Mouse (Mus musculus) hindbrain, embryonic 13.5 days (tissue): ENCODE data around the gene Grik1. TPM values are rescaled to one million over a fixed set of nuclear protein-coding genes. Genes with fewer than 3 reads are reported as not detected.
A peak's percentile ranks its signal among the peaks of the same experiment; 100 is the strongest.

Experiments
- ATAC-seq: fragments of 200-750 bp; cut with Nextera tagmentation; 2 replicates; pipeline ENCODE4 v1.8.0; 2017; ENCODE audit warnings: moderate TSS enrichment; ENCODE audit not compliant: low FRiP score
- H3K27ac ChIP-seq: fragments of 300-500 bp; sonication (generic); 2 replicates; pipeline ENCODE4 v1.5.1; 2015; ENCODE audit warnings: inconsistent platforms, mild to moderate bottlenecking, moderate library complexity
- H3K27me3 ChIP-seq: fragments of 300-500 bp; sonication (generic); 2 replicates; pipeline ENCODE4 v1.6.1; 2015; ENCODE audit warnings: mild to moderate bottlenecking, inconsistent platforms
- H3K36me3 ChIP-seq: fragments of 300-500 bp; sonication (generic); 2 replicates; pipeline ENCODE4 v1.6.1; 2015; ENCODE audit warnings: mild to moderate bottlenecking, inconsistent platforms
- H3K4me1 ChIP-seq: fragments of 300-500 bp; sonication (generic); replicated peaks from 2 replicates; pipeline ENCODE4 v1.6.1; 2015; ENCODE audit warnings: inconsistent platforms
- H3K4me2 ChIP-seq: fragments of 300-500 bp; sonication (generic); 2 replicates; pipeline ENCODE4 v1.6.1; 2015; ENCODE audit warnings: inconsistent platforms, mild to moderate bottlenecking, moderate library complexity
- H3K4me3 ChIP-seq: fragments of 300-500 bp; sonication (generic); 2 replicates; pipeline ENCODE4 v1.5.1; 2015; ENCODE audit warnings: mild to moderate bottlenecking, inconsistent platforms
- H3K9ac ChIP-seq: fragments of 300-500 bp; sonication (generic); 2 replicates; pipeline ENCODE4 v1.6.1; 2015; ENCODE audit warnings: mild to moderate bottlenecking, inconsistent platforms
- H3K9me3 ChIP-seq: fragments of 300-500 bp; sonication (generic); 2 replicates; pipeline ENCODE4 v1.6.1; 2016; ENCODE audit warnings: inconsistent platforms
- WGBS: fragments of 180-500 bp; shearing (Covaris S2); methylation state at CpG from one replicate; pipeline ENCODE4 v1.1.7; 2015; 5-methylcytosine and 5-hydroxymethylcytosine counted together
- polyA plus RNA-seq: library from polyadenylated mRNA; unstranded; fragments of >200 nt; fragmentation: Nextera tagmentation; extraction: Ambion mirVana; gene quantifications from 2 replicates; pipeline ENCODE4 v1.2.1, GENCODE M21; 2015

Gene Grik1
- polyA plus RNA-seq, 1 experiment from 2014 or later, result 18.3 TPM

GRCm38 (mm10) chr16:88212531-88212930 is 77.5 kb downstream of the Grik1 start:
- no peak for ATAC-seq
- Histone ChIP-seq H3K27me3 (no peaks in the 10 kb centered on the region), H3K4me1 (no peaks in the 10 kb centered on the region), H3K27ac (no peak overlapping the region), H3K36me3 (no peaks in the 10 kb centered on the region), H3K4me3 (no peak overlapping the region), H3K9ac (no peak overlapping the region), H3K9me3 (no peaks in the 10 kb centered on the region), H3K4me2 (no peak overlapping the region)
- WGBS, result 72% methylated on average over 5 of the region's 5 CpGs

GRCm38 (mm10) chr16:88211852-88212251 is 78.2 kb downstream of the Grik1 start:
- 67% methylated on average over 8 of the region's 8 CpGs for WGBS
- H3K4me1 ChIP-seq, result no peaks in the 10 kb centered on the region
- no peaks in the 10 kb centered on the region for H3K9me3 ChIP-seq
- no peak for ATAC-seq
- H3K27ac ChIP-seq, result no peak overlapping the region
- no peak overlapping the region for H3K4me2 ChIP-seq
- H3K27me3 ChIP-seq, result no peaks in the 10 kb centered on the region
- H3K36me3 ChIP-seq, result no peaks in the 10 kb centered on the region
- no peak overlapping the region for H3K9ac ChIP-seq
- H3K4me3 ChIP-seq, result no peak overlapping the region

- no peak overlapping the region for H3K4me3 ChIP-seq
- 6% methylated on average over 5 of the region's 5 CpGs for WGBS
- no peak overlapping the region for H3K4me2 ChIP-seq
- H3K4me1 ChIP-seq, result no peaks in the 10 kb centered on the region
- no peak overlapping the region for H3K9ac ChIP-seq
- H3K36me3 ChIP-seq, result no peaks in the 10 kb centered on the region
- ATAC-seq, result peak; percentile 63; the same call in 1 of the 2 replicates
- H3K27me3 ChIP-seq, result no peaks in the 10 kb centered on the region
- H3K9me3 ChIP-seq, result no peaks in the 10 kb centered on the region
- no peak overlapping the region for H3K27ac ChIP-seq
Observed at GRCm38 (mm10) chr16:88204400-88204799, 85.7 kb downstream of the Grik1 start.

- Histone ChIP-seq H3K36me3 (no peaks in the 10 kb centered on the region), H3K4me2 (no peak overlapping the region), H3K9ac (no peak overlapping the region), H3K4me3 (no peak overlapping the region), H3K4me1 (no peaks in the 10 kb centered on the region), H3K9me3 (no peaks in the 10 kb centered on the region), H3K27ac (no peak overlapping the region), H3K27me3 (no peaks in the 10 kb centered on the region)
- WGBS, result 82% methylated on average over 6 of the region's 6 CpGs
- ATAC-seq, result peak; percentile 32; the same call in 1 of the 2 replicates
Observed at GRCm38 (mm10) chr16:88203985-88204384, 86.1 kb downstream of the Grik1 start.

DNA sequence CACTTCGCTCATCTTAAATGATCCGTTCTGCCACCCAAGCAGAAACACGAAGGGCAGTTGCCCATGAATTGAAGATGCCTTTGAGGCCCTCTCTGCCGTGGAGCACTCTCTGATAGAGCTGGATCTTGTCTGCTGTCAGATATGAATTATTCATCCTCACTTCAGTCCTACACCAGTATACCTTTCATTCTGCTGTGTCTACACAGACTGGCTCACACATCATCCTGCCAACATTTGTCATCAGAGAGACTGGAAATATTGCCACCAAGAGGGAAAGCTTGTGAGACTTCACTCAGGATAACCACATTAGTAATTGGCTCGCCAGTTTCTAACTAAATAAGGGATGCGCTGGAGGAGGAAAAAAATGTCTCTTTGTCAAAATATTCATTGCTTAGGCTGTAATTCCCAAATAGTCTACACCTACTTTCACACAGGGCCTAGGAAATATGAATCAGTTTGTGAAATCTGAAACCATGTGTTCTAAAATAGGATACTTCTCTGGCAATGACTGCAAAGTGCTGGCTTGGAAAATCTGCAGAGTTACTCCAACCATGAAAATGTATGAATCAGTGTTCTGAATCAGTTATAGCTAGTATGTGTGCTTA is 102.5 kb downstream of the Grik1 start:
- Histone ChIP-seq H3K36me3 (no peaks in the 10 kb centered on the region), H3K4me3 (no peak overlapping the region), H3K4me1 (no peaks in the 10 kb centered on the region; the same call in 1 of the 2 replicates), H3K4me2 (no peak overlapping the region), H3K27ac (no peak overlapping the region), H3K9me3 (no peaks in the 10 kb centered on the region), H3K27me3 (no peaks in the 10 kb centered on the region), H3K9ac (no peak overlapping the region)
- WGBS, result 63% methylated on average over 6 of the region's 6 CpGs
- no peak for ATAC-seq

DNA sequence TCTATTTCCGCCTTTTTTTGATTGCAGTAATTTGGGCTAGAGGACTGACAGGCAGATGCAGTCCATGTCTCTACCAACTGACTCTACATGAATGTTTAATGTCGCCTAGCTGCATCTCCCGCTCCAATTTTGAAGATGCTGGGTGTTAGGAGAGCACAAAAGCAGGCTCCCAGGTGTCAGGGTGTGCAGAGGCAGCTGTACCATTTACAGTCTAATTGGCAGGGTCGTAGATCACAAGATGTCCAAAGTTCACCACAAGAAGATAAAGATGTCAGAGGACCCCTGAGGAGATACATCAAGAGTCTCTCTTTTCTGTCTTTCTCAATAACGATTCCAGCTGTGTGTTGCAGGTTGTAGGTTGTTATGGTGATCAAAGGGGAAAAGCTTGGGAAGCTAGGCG is 111.3 kb downstream of the Grik1 start:
- no peak for ATAC-seq

DNA sequence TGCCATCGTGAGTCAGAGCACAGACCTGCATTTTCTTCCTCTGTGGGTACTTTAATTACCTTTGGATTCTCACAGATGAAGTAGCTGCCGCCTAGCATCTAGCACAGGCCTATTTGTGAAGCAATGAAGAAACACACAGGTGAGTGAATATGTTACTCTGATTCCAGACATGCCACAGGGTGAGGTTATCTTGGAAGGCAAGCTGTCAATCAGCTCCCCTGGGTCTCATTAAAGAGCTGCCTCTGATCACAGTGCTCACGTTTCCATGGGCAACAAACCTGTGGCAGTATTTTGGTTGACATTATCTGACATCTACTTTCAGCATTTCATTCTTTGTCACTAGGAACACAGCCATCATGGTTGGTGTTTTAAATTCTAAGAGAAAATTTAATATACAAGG is 112.7 kb downstream of the Grik1 start:
- Histone ChIP-seq H3K4me3 (no peak overlapping the region), H3K27ac (no peak overlapping the region), H3K4me1 (no peaks in the 10 kb centered on the region; the same call in 1 of the 2 replicates), H3K27me3 (no peaks in the 10 kb centered on the region), H3K36me3 (no peaks in the 10 kb centered on the region), H3K4me2 (no peak overlapping the region), H3K9ac (no peak overlapping the region), H3K9me3 (no peaks in the 10 kb centered on the region)
- 58% methylated on average over 3 of the region's 3 CpGs for WGBS
- ATAC-seq, result no peak

More for the DNA sequence above, 111.3 kb downstream of the Grik1 start:
- H3K9ac ChIP-seq, result no peak overlapping the region
- no peaks in the 10 kb centered on the region for H3K27me3 ChIP-seq
- H3K36me3 ChIP-seq, result no peaks in the 10 kb centered on the region
- no peak overlapping the region for H3K4me3 ChIP-seq
- H3K27ac ChIP-seq, result no peak overlapping the region
- H3K4me1 ChIP-seq, result no peaks in the 10 kb centered on the region; the same call in 1 of the 2 replicates
- no peaks in the 10 kb centered on the region for H3K9me3 ChIP-seq
- WGBS, result 53% methylated on average over 6 of the region's 6 CpGs
- no peak overlapping the region for H3K4me2 ChIP-seq

DNA sequence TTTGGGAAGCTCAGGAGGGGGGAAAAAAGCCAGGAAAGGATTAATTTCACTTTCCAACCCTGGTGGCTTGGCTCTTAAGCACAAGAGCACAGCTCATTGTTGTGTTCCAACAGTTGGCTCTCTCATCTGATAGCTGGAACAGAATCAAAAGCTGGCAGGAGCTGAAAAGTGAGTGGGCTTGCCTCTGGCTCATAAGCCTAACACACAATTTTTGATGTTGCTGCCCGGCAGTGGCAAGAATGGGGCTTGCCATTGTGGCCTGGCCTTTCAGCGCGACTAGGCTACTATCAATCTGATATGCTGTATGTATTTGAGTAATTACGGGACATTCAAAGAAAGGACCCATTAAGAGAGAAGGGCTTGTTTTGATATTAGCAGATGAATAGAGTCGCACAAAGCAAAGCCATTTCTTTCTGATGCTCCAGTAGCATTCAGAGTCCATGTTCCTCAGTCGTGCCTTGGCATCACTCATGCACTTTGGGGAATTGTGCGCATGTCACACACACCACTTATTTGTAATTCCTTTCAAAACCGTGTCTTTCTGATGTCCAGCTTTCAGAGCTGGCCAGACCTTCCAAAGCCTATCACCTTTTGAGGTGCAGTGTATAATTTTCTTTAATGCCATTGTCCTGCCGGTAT is 115.9 kb downstream of the Grik1 start:
- 61% methylated on average over 9 of the region's 9 CpGs for WGBS
- no peaks in the 10 kb centered on the region for H3K9me3 ChIP-seq

GRCm38 (mm10) chr16:88166547-88166946 is 123.5 kb downstream of the Grik1 start:
- Histone ChIP-seq H3K9me3 (no peaks in the 10 kb centered on the region), H3K4me3 (no peak overlapping the region), H3K27me3 (no peaks in the 10 kb centered on the region), H3K4me2 (no peak overlapping the region), H3K4me1 (no peaks in the 10 kb centered on the region), H3K9ac (no peak overlapping the region), H3K27ac (no peak overlapping the region), H3K36me3 (no peaks in the 10 kb centered on the region)
- ATAC-seq, result no peak

More for the DNA sequence above, 115.9 kb downstream of the Grik1 start:
- Histone ChIP-seq H3K4me2 (no peak overlapping the region), H3K9ac (no peak overlapping the region), H3K27ac (no peak overlapping the region), H3K27me3 (no peaks in the 10 kb centered on the region), H3K36me3 (no peaks in the 10 kb centered on the region), H3K4me3 (no peak overlapping the region), H3K4me1 (no peaks in the 10 kb centered on the region; the same call in 1 of the 2 replicates)
- ATAC-seq, result peak; percentile 57; the same call in 1 of the 2 replicates

DNA sequence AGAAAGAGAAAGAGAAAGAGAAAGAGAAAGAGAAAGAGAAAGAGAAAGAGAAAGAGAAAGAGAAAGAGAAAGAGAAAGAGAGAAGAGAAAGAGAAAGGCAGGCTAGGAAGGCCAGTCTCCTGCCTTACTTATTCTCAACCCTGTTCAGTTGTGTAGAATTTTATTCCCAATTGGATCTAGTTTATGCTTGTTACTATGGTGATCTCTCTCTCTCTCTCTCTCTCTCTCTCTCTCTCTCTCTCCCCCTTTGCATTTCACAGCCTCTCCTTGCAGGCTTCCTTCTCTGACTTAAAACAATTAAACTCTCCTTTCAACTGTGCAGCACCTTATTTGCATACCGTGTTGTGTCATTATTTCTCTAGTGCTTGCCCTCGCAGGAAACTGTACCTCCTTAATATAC is 147.5 kb downstream of the Grik1 start:
- H3K27ac ChIP-seq, result no peak overlapping the region
- no peak for ATAC-seq
- no peak overlapping the region for H3K4me2 ChIP-seq
- 54% methylated on average over 2 of the region's 2 CpGs for WGBS
- no peaks in the 10 kb centered on the region for H3K27me3 ChIP-seq
- no peaks in the 10 kb centered on the region for H3K36me3 ChIP-seq
- peaks cover 3% of the 10 kb centered on the region for H3K4me1 ChIP-seq
- H3K4me3 ChIP-seq, result no peak overlapping the region
- no peaks in the 10 kb centered on the region for H3K9me3 ChIP-seq
- no peak overlapping the region for H3K9ac ChIP-seq

DNA sequence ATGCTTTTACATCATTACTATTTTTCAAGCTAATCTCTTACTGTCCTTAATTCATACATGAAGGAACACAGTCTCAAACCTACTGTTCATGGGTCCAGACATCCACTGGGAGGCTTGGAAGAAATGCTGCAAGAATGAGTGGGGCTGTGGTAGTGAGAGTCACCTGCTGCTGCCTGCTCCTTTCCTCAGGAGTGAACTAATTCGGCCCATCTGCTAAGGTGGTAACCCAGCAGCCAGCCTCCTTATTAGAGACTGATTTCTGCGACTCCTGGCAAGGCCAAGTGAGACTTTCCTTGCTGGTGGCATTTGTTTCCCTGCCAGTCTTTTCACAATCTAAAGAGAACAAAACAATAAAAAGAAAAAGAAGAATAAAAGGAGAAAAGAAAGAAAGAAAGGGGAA is 147.9 kb downstream of the Grik1 start:
- 67% methylated on average over 2 of the region's 2 CpGs for WGBS
- Histone ChIP-seq H3K4me1 (peaks cover 3% of the 10 kb centered on the region), H3K4me2 (no peak overlapping the region), H3K27me3 (no peaks in the 10 kb centered on the region), H3K27ac (no peak overlapping the region), H3K36me3 (no peaks in the 10 kb centered on the region), H3K4me3 (no peak overlapping the region), H3K9me3 (no peaks in the 10 kb centered on the region), H3K9ac (no peak overlapping the region)
- ATAC-seq, result no peak

- no peak for ATAC-seq
- Histone ChIP-seq H3K4me3 (no peak overlapping the region), H3K36me3 (no peaks in the 10 kb centered on the region), H3K9ac (no peak overlapping the region), H3K27ac (no peak overlapping the region), H3K27me3 (no peaks in the 10 kb centered on the region), H3K4me1 (peaks cover 3% of the 10 kb centered on the region), H3K4me2 (no peak overlapping the region), H3K9me3 (no peaks in the 10 kb centered on the region)
- WGBS, result 92% methylated on average over 2 of the region's 2 CpGs
Observed at GRCm38 (mm10) chr16:88141594-88141993, 148.5 kb downstream of the Grik1 start.

DNA sequence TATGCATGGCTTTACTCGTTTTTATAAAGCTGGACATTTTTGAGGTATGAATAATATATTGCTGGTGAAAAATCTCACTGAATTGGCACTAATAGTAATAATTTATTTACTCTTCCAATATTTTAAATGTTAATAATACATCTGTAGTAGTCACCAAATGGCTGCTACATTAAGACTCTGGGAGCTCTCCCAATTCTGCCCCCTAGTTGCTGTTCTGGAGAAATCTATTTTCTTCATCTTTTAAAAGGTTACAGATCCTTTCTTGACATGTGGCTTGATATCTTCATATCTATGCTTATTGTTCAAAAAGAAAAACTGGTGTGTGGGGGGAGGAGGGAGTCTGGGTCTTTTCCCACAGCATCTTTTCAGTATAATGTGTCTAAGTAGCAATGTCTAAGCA is 151.2 kb downstream of the Grik1 start:
- H3K9ac ChIP-seq, result no peak overlapping the region
- 68% methylated on average over 1 of the region's 1 CpGs for WGBS
- ATAC-seq, result no peak

More for the DNA sequence above, 151.2 kb downstream of the Grik1 start:
- Histone ChIP-seq H3K27ac (no peak overlapping the region), H3K4me2 (no peak overlapping the region), H3K4me1 (peaks cover 3% of the 10 kb centered on the region), H3K27me3 (no peaks in the 10 kb centered on the region), H3K9me3 (no peaks in the 10 kb centered on the region), H3K36me3 (no peaks in the 10 kb centered on the region), H3K4me3 (no peak overlapping the region)
